Mouse (Mus musculus) liver, embryonic 14.5 days (tissue): ENCODE results near the gene Shank2. TPM values are rescaled to one million over a fixed set of nuclear protein-coding genes. Genes with fewer than 3 reads are reported as not detected.

Experiments
- ATAC-seq: fragments of 200-750 bp; cut with Nextera tagmentation; 2 replicates; pipeline ENCODE4 v1.8.0; 2017; ENCODE audit warnings: moderate number of reproducible peaks, mild to moderate bottlenecking, moderate library complexity; ENCODE audit not compliant: insufficient read depth
- DNase-seq, 3 experiments: peaks; one replicate each; pipeline ENCODE4 v3.0.0-alpha.2; 2012 to 2013; ENCODE audit warnings: low read depth in 3 of 3, low spot score in 3 of 3
- H3K27ac ChIP-seq: fragments of 300-500 bp; sonication (generic); 2 replicates; pipeline ENCODE4 v1.5.1; 2014; ENCODE audit warnings: moderate library complexity, mild to moderate bottlenecking, control low read depth, inconsistent platforms
- H3K27me3 ChIP-seq: fragments of 300-500 bp; sonication (generic); 2 replicates; pipeline ENCODE4 v1.6.1; 2014; ENCODE audit warnings: mild to moderate bottlenecking, low read length, moderate library complexity; ENCODE audit not compliant: control insufficient read depth, insufficient read depth
- H3K36me3 ChIP-seq: fragments of 300-500 bp; sonication (generic); replicated peaks from 2 replicates; pipeline ENCODE4 v1.6.1; 2014; ENCODE audit warnings: low read depth; ENCODE audit not compliant: control insufficient read depth, insufficient read depth
- H3K4me1 ChIP-seq, 2 experiments: fragments of 200-500 bp in 1 of 2; fragments of 300-500 bp in 1 of 2; sonication (generic) in 1 of 2; replicated peaks; 2 replicates each; pipeline ENCODE4 v1.6.1; 2012 to 2014; ENCODE audit warnings: antibody characterized with exemption in 1 of 2, inconsistent platforms in 1 of 2, low read length in 1 of 2; ENCODE audit not compliant: control insufficient read depth in 2 of 2, insufficient read depth in 2 of 2
- H3K4me2 ChIP-seq: fragments of 300-500 bp; sonication (generic); 2 replicates; pipeline ENCODE4 v1.6.1; 2014; ENCODE audit warnings: low read depth, mild to moderate bottlenecking, control low read depth, moderate library complexity
- H3K4me3 ChIP-seq, 2 experiments: fragments of 200-500 bp in 1 of 2; fragments of 300-500 bp in 1 of 2; sonication (generic) in 1 of 2; 2 replicates each; pipeline ENCODE4 v1.5.1; 2012 to 2014; ENCODE audit warnings: low read depth in 2 of 2, low read length in 2 of 2, mild to moderate bottlenecking in 2 of 2, control low read depth in 1 of 2, inconsistent platforms in 1 of 2, moderate library complexity in 1 of 2; ENCODE audit not compliant: insufficient read depth in 1 of 2
- H3K9ac ChIP-seq: fragments of 300-500 bp; sonication (generic); replicated peaks from 2 replicates; pipeline ENCODE4 v1.6.1; 2014; ENCODE audit warnings: mild to moderate bottlenecking, control low read depth, moderate library complexity
- H3K9me3 ChIP-seq: fragments of 300-500 bp; sonication (generic); 2 replicates; pipeline ENCODE4 v1.6.1; 2016; ENCODE audit warnings: low read length, mixed read lengths; ENCODE audit not compliant: control insufficient read depth
- CTCF ChIP-seq: IDR thresholded peaks from 2 replicates; pipeline ENCODE4 v1.5.1; 2016; ENCODE audit warnings: antibody characterized with exemption, low read depth, control low read depth
- EP300 ChIP-seq: IDR thresholded peaks from 2 replicates; pipeline ENCODE4 v1.6.1; 2016; ENCODE audit warnings: antibody characterized with exemption, low read depth
- WGBS: fragments of 180-500 bp; shearing (Covaris S2); extraction: QIAGEN DNeasy Blood & Tissue Kit; methylation state at CpG from one replicate; pipeline ENCODE4 v1.1.7; 2014; ENCODE audit not compliant: insufficient replicate concordance; 5-methylcytosine and 5-hydroxymethylcytosine counted together
- polyA plus RNA-seq, 2 experiments: library from polyadenylated mRNA; depleted of rRNA in 1 of 2; stranded (reverse) in 1 of 2; unstranded in 1 of 2; fragments of >200 nt; fragmentation: Nextera tagmentation in 1 of 2; extraction: Ambion mirVana in 1 of 2; gene quantifications; 2 replicates each; pipeline versions ENCODE4 v1.2.1 to v1.2.3; 2012 to 2014

The Shank2 gene
- polyA plus RNA-seq, 2 experiments: 0.17 to 0.35 TPM

DNA sequence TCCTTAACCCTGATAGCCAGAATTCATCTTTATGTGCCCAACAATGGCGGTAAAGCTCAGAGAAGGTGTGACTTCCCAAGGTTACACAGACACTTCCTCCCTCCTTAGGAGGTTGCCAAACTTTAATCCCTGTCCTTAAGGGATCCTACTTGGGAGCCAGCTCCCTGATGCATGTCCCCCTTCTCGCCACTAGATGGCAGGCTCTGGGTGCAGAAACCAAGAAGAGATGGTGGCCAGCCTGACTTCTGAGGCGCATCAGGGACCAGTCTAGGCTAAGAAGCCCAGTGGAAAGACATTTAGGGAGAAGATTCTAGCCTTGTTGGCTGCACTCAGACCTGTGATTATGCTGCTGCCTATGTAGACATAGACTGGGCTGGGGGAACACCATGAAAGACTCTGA, 215.5 kb downstream of the Shank2 start:
- no peak overlapping the region for H3K27ac ChIP-seq
- ATAC-seq (no peak), DNase-seq (no peak)
- no peak overlapping the region for H3K4me2 ChIP-seq
- no peak overlapping the region for H3K9ac ChIP-seq
- no peaks in the 10 kb centered on the region for H3K4me1 ChIP-seq
- no peak overlapping the region for H3K4me3 ChIP-seq
- TF ChIP-seq EP300 (no peak), CTCF (peak; percentile 91)
- 5% methylated on average over 3 of the region's 3 CpGs for WGBS
- H3K9me3 ChIP-seq: no peaks in the 10 kb centered on the region
- H3K27me3 ChIP-seq: no peaks in the 10 kb centered on the region
- H3K36me3 ChIP-seq: no peaks in the 10 kb centered on the region

DNA sequence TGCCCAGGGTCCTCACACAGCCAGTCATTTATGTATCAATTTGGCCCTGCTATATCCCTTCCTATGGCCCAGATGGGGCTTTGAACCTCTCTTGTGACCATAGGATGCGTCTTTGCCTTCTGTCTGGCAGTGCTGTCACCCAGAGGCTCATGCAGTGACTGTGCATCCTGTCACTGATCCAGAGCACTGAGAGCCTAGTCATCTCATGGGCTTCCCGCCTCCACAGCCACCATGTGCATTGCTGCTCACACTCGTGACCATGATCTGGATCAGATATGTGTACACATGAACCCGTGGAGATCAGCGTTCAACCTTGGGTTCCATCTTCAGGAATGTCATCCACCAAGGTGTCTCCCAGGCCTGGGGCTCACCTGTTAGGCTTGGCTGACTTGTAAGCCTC, 227.0 kb downstream of the Shank2 start:
- TF ChIP-seq EP300 (no peak), CTCF (no peak)
- WGBS: 60% methylated on average over 5 of the region's 5 CpGs
- H3K4me2 ChIP-seq: no peak overlapping the region
- no peaks in the 10 kb centered on the region for H3K27me3 ChIP-seq
- H3K9ac ChIP-seq: no peak overlapping the region
- H3K36me3 ChIP-seq: no peaks in the 10 kb centered on the region
- no peaks in the 10 kb centered on the region; a peak in 1 of 4 replicates for H3K4me1 ChIP-seq
- no peak overlapping the region for H3K4me3 ChIP-seq
- ATAC-seq (no peak), DNase-seq (no peak)
- no peak overlapping the region for H3K27ac ChIP-seq
- H3K9me3 ChIP-seq: no peaks in the 10 kb centered on the region

DNA sequence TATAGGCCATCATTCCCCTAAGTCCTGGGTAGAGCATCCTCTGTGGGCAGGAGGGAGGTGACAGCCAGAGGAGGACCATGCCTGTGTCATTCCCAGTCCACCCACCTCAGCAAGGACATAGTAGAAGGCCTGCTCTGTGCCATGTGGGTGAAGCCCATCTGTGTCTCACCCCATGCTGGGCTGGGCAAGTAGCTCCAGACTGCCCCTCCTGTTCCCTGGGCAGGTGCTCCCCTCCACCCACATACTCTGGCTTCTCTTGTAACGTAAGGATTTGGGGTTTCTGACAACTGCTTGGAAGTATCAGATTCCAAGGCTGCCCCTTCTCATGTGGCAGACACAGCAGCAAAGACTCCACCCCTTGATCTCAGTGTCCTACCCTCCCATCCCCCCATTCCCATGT, 227.7 kb downstream of the Shank2 start:
- TF ChIP-seq EP300 (no peak), CTCF (no peak)
- no peak overlapping the region for H3K4me3 ChIP-seq
- ATAC-seq: no peak
- H3K27ac ChIP-seq: no peak overlapping the region
- H3K27me3 ChIP-seq: no peaks in the 10 kb centered on the region
- no peak for DNase-seq
- H3K9ac ChIP-seq: no peak overlapping the region
- no peaks in the 10 kb centered on the region for H3K36me3 ChIP-seq
- H3K4me2 ChIP-seq: no peak overlapping the region
- no peaks in the 10 kb centered on the region for H3K9me3 ChIP-seq
- 24% methylated on average over 1 of the region's 1 CpGs for WGBS
- H3K4me1 ChIP-seq: no peaks in the 10 kb centered on the region; a peak in 1 of 4 replicates

DNA sequence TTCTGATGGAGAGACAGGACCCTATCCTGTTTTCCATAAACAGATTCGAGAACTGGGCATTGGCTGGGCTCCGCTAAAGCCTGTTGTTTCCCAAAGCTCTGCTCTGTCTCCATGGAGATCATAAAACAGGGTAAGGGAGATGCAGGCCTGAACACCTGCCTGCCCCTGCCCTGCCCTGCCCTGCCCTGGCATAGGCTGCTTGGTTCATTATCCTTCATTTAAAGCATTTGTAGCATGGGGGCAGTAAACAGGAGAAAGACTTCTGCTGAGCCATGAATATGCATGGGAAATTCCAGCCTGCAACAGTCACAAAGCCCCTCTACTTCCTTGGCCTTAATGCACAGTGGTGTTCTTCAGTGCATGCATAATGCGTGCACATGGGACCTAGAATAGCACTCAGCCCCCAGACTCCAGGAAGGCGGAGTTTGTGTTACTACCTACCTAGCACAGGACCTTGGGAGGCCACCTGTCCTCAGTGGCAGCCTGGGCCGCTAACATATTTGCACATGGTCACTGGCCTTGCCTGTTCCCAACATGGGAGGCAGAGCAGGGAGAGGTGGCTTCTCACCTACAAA, 230.5 kb downstream of the Shank2 start:
- ATAC-seq (no peak), DNase-seq (no peak)
- Histone ChIP-seq H3K27ac (no peak overlapping the region), H3K4me2 (no peak overlapping the region), H3K27me3 (no peaks in the 10 kb centered on the region), H3K9ac (no peak overlapping the region), H3K9me3 (no peaks in the 10 kb centered on the region), H3K36me3 (no peaks in the 10 kb centered on the region), H3K4me3 (no peak overlapping the region), H3K4me1 (no peaks in the 10 kb centered on the region; a peak in 1 of 4 replicates)
- 44% methylated on average over 5 of the region's 5 CpGs for WGBS
- no peak for TF ChIP-seq EP300
- no peak for TF ChIP-seq CTCF

DNA sequence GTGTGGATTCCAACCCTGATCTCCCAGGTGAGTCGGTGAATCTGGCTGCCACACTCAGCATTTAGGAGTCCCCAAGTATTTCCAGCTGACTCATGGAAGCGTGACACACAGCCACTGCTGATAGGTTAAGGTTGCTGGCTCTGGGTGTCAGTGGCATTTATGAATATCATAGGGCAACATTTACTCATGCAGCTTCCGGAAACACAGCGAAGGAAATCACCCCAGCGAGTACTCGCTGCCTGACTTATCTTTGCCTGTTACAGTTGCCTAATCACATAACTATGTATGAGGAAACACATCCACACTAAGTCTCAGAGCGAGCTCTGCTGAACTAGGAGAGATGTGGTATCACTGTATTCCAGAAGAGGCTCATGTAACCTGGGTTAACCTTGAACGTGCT, 231.8 kb downstream of the Shank2 start:
- Histone ChIP-seq H3K27ac (no peak overlapping the region), H3K27me3 (no peaks in the 10 kb centered on the region), H3K9ac (no peak overlapping the region), H3K4me1 (no peaks in the 10 kb centered on the region; a peak in 1 of 4 replicates), H3K36me3 (no peaks in the 10 kb centered on the region), H3K4me3 (no peak overlapping the region), H3K4me2 (no peak overlapping the region), H3K9me3 (no peaks in the 10 kb centered on the region)
- TF ChIP-seq EP300 (no peak), CTCF (no peak)
- DNase-seq (no peak), ATAC-seq (no peak)
- WGBS: 55% methylated on average over 8 of the region's 8 CpGs
